Mouse (Mus musculus) cerebellum, adult 9-10 months (tissue): ENCODE measurements at regions not wholly inside any gene's neighbourhood (a gene's known extent, or its start where the extent isn't known, plus 50 kb on each side); places are given as distances from the start of the nearest gene placed in this dataset.

Experiments
- DNase-seq: peaks from one replicate; pipeline ENCODE4 v3.0.0; 2022

- DNase-seq = no peak
Measured at GRCm38 (mm10) chr5:97656167-97656924, 199.5 kb upstream of the Gk2 start.

GRCm38 (mm10) chr5:97655266-97655665 is 198.4 kb upstream of the Gk2 start:
- DNase-seq = no peak

- no peak for DNase-seq
Measured at GRCm38 (mm10) chr5:97654414-97654813, 197.6 kb upstream of the Gk2 start.

GRCm38 (mm10) chr5:97642251-97642650 is 185.4 kb upstream of the Gk2 start:
- no peak for DNase-seq

GRCm38 (mm10) chr5:97641646-97642045 is 184.8 kb upstream of the Gk2 start:
- peak; percentile 52 for DNase-seq

- no peak for DNase-seq
Measured at GRCm38 (mm10) chr5:97636357-97636756, 179.5 kb upstream of the Gk2 start.

GRCm38 (mm10) chr5:97633766-97634165 is 176.9 kb upstream of the Gk2 start:
- peak; percentile 74 for DNase-seq

GRCm38 (mm10) chr5:97632791-97633190 is 176.0 kb upstream of the Gk2 start:
- no peak for DNase-seq

- DNase-seq = no peak
Measured at GRCm38 (mm10) chr5:97625200-97625599, 168.4 kb upstream of the Gk2 start.

- no peak for DNase-seq
Measured at GRCm38 (mm10) chr5:97619890-97620289, 163.1 kb upstream of the Gk2 start.

- DNase-seq = no peak
Measured at GRCm38 (mm10) chr5:97618411-97618810, 161.6 kb upstream of the Gk2 start.

- DNase-seq = no peak
Measured at GRCm38 (mm10) chr5:97602176-97602575, 145.4 kb upstream of the Gk2 start.

- no peak for DNase-seq
Measured at GRCm38 (mm10) chr5:97601384-97601783, 144.6 kb upstream of the Gk2 start.

- DNase-seq = peak; percentile 50
Measured at GRCm38 (mm10) chr5:97598741-97599140, 141.9 kb upstream of the Gk2 start.

GRCm38 (mm10) chr5:97595916-97596315 is 139.1 kb upstream of the Gk2 start:
- DNase-seq = no peak

- DNase-seq = no peak
Measured at GRCm38 (mm10) chr5:97594081-97594480, 137.3 kb upstream of the Gk2 start.

- no peak for DNase-seq
Measured at GRCm38 (mm10) chr5:97582509-97582908, 125.7 kb upstream of the Gk2 start.

- no peak for DNase-seq
Measured at GRCm38 (mm10) chr5:97565486-97565885, 108.7 kb upstream of the Gk2 start.

GRCm38 (mm10) chr5:97563724-97564123 is 106.9 kb upstream of the Gk2 start:
- DNase-seq = no peak

- DNase-seq = no peak
Measured at GRCm38 (mm10) chr5:97554274-97554673, 97.5 kb upstream of the Gk2 start.

GRCm38 (mm10) chr5:97553122-97553521 is 96.3 kb upstream of the Gk2 start:
- peak; percentile 9 for DNase-seq

GRCm38 (mm10) chr5:97537492-97538257 is 80.9 kb upstream of the Gk2 start:
- no peak for DNase-seq

- no peak for DNase-seq
Measured at GRCm38 (mm10) chr5:97533733-97534132, 76.9 kb upstream of the Gk2 start.

GRCm38 (mm10) chr5:97527555-97527954 is 70.7 kb upstream of the Gk2 start:
- DNase-seq = peak; percentile 41
